Mouse (Mus musculus) liver, embryonic 16.5 days (tissue): ENCODE results near the gene Trio. TPM values are rescaled to one million over a fixed set of nuclear protein-coding genes. Genes with fewer than 3 reads are reported as not detected.

ENCODE experiments used
- ATAC-seq: fragments of 200-750 bp; cut with Nextera tagmentation; 2 replicates; pipeline ENCODE4 v1.8.0; 2017; ENCODE audit warnings: low read depth, mild to moderate bottlenecking, moderate number of reproducible peaks, moderate library complexity
- H3K27ac ChIP-seq: fragments of 300-500 bp; sonication (generic); 2 replicates; pipeline ENCODE4 v1.5.1; 2014; ENCODE audit warnings: mild to moderate bottlenecking, low read length
- H3K27me3 ChIP-seq: fragments of 300-500 bp; sonication (generic); 2 replicates; pipeline ENCODE4 v1.6.1; 2014; ENCODE audit warnings: low read depth, low read length, mixed read lengths; ENCODE audit not compliant: control insufficient read depth, insufficient read depth
- H3K36me3 ChIP-seq: fragments of 300-500 bp; sonication (generic); 2 replicates; pipeline ENCODE4 v1.6.1; 2014; ENCODE audit warnings: mild to moderate bottlenecking; ENCODE audit not compliant: control insufficient read depth, insufficient read depth
- H3K4me1 ChIP-seq: fragments of 300-500 bp; sonication (generic); 2 replicates; pipeline ENCODE4 v1.6.1; 2014; ENCODE audit warnings: low read depth, low read length, mixed read lengths; ENCODE audit not compliant: control insufficient read depth
- H3K4me2 ChIP-seq: fragments of 300-500 bp; sonication (generic); 2 replicates; pipeline ENCODE4 v1.6.1; 2014; ENCODE audit warnings: low read depth, low read length, mixed read lengths
- H3K4me3 ChIP-seq: fragments of 300-500 bp; sonication (generic); 2 replicates; pipeline ENCODE4 v1.5.1; 2014; ENCODE audit warnings: low read depth, mild to moderate bottlenecking, low read length
- H3K9ac ChIP-seq: fragments of 300-500 bp; sonication (generic); 2 replicates; pipeline ENCODE4 v1.6.1; 2014; ENCODE audit warnings: low read depth, low read length
- H3K9me3 ChIP-seq: fragments of 300-500 bp; sonication (generic); replicated peaks from 2 replicates; pipeline ENCODE4 v1.6.1; 2016; ENCODE audit warnings: low read length; ENCODE audit not compliant: control insufficient read depth
- WGBS: fragments of 180-500 bp; shearing (Covaris S2); extraction: QIAGEN DNeasy Blood & Tissue Kit; methylation state at CpG from one replicate; pipeline ENCODE4 v1.1.7; 2014; ENCODE audit not compliant: insufficient replicate concordance; 5-methylcytosine and 5-hydroxymethylcytosine counted together
- polyA plus RNA-seq: library from polyadenylated mRNA; unstranded; fragments of >200 nt; fragmentation: Nextera tagmentation; extraction: Ambion mirVana; gene quantifications from 2 replicates; pipeline ENCODE4 v1.2.1, GENCODE M21; 2015

The Trio gene
- polyA plus RNA-seq, 1 experiment from 2014 or later, result 3.2 TPM

- no peaks in the 10 kb centered on the region for H3K9me3 ChIP-seq
- no peak overlapping the region for H3K27ac ChIP-seq
- H3K4me2 ChIP-seq, result no peak overlapping the region
- peaks cover 5% of the 10 kb centered on the region for H3K4me1 ChIP-seq
- 59% methylated on average over 9 of the region's 9 CpGs for WGBS
- H3K4me3 ChIP-seq, result no peak overlapping the region
- no peak overlapping the region for H3K9ac ChIP-seq
- peaks cover 15% of the 10 kb centered on the region for H3K27me3 ChIP-seq
- H3K36me3 ChIP-seq, result no peaks in the 10 kb centered on the region
- ATAC-seq, result no peak
Observed at GRCm38 (mm10) chr15:27682619-27683018, 343.0 kb downstream of the Trio start.

GRCm38 (mm10) chr15:27681419-27682187 is 344.0 kb downstream of the Trio start, which contains the start of gene Otulinl:
Otulinl (minus strand) TSS chr15:27681579.
- WGBS, result 2% methylated on average over 59 of the region's 59 CpGs
- Histone ChIP-seq H3K27ac (no peak within 1 kb of the TSS), H3K27me3 (peaks cover 15% of the 10 kb centered on the region), H3K4me1 (peaks cover 5% of the 10 kb centered on the region), H3K36me3 (no peaks in the 10 kb centered on the region), H3K9ac (peak within 1 kb of the TSS; percentile 68), H3K4me3 (peak within 1 kb of the TSS; percentile 65), H3K9me3 (no peaks in the 10 kb centered on the region), H3K4me2 (peak within 1 kb of the TSS; percentile 80)
- ATAC-seq, result peak; percentile 97

- peaks cover 15% of the 10 kb centered on the region for H3K27me3 ChIP-seq
- H3K4me2 ChIP-seq, result peak overlapping the region; percentile 80
- peak overlapping the region; percentile 65 for H3K4me3 ChIP-seq
- peaks cover 5% of the 10 kb centered on the region for H3K4me1 ChIP-seq
- no peak overlapping the region for H3K27ac ChIP-seq
- ATAC-seq, result peak; percentile 4; the same call in 1 of the 2 replicates
- 1% methylated on average over 28 of the region's 28 CpGs for WGBS
- peak overlapping the region; percentile 68 for H3K9ac ChIP-seq
- H3K9me3 ChIP-seq, result no peaks in the 10 kb centered on the region
- H3K36me3 ChIP-seq, result no peaks in the 10 kb centered on the region
Observed at GRCm38 (mm10) chr15:27680997-27681396, 344.7 kb downstream of the Trio start.

Other genes with a start within 250 kb of the Trio start
- not detected in 2 replicates for gene Dnah5, start 177.9 kb upstream of the Trio start, polyA plus RNA-seq